Mouse (Mus musculus) CH12.LX (cell line): ENCODE measurements at regions not wholly inside any gene's neighbourhood (a gene's known extent, or its start where the extent isn't known, plus 50 kb on each side); places are given as distances from the start of the nearest gene placed in this dataset.

ENCODE experiments used
- DNase-seq: peaks from one replicate; pipeline ENCODE4 v3.0.0-alpha.2; 2013; ENCODE audit errors: extremely low read depth
- H3K27ac ChIP-seq: 2 replicates; pipeline ENCODE4 v1.5.1; 2012; ENCODE audit warnings: low read depth, mild to moderate bottlenecking, control low read depth, moderate library complexity; ENCODE audit not compliant: insufficient read depth
- H3K27me3 ChIP-seq: replicated peaks from 2 replicates; pipeline ENCODE3; 2012; ENCODE audit warnings: inconsistent platforms
- H3K36me3 ChIP-seq, 2 experiments: replicated peaks in 1 of 2; 2 replicates each; pipeline versions ENCODE3 to v1.6.1; 2012; ENCODE audit warnings: inconsistent platforms in 1 of 2, low read length in 1 of 2, mild to moderate bottlenecking in 1 of 2, mixed read lengths in 1 of 2, moderate library complexity in 1 of 2; ENCODE audit not compliant: control insufficient read depth in 1 of 2, insufficient read depth in 1 of 2
- H3K4me1 ChIP-seq, 2 experiments: 2 replicates each; pipeline ENCODE4 v1.6.1; 2012; ENCODE audit warnings: inconsistent platforms in 1 of 2, moderate library complexity in 1 of 2; ENCODE audit not compliant: insufficient read depth in 2 of 2, control insufficient read depth in 1 of 2
- H3K4me2 ChIP-seq: 2 replicates; pipeline ENCODE4 v1.6.1; 2012; ENCODE audit warnings: low read depth, mild to moderate bottlenecking, control low read depth; ENCODE audit not compliant: poor library complexity, insufficient read depth, severe bottlenecking
- H3K4me3 ChIP-seq, 3 experiments: fragments of 150-350 bp in 1 of 3; sonication (generic) in 1 of 3; replicated peaks in 1 of 3; 2 replicates each; pipeline versions ENCODE3 to v1.5.1; 2011 to 2012; ENCODE audit warnings: low read depth in 2 of 3, low read length in 2 of 3, mild to moderate bottlenecking in 2 of 3, moderate library complexity in 2 of 3, control low read depth in 1 of 3, improper control_type of control experiment in 1 of 3, inconsistent platforms in 1 of 3, mixed read lengths in 1 of 3; ENCODE audit not compliant: poor library complexity in 1 of 3
- H3K79me2 ChIP-seq: replicated peaks from 2 replicates; pipeline ENCODE4 v1.6.1; 2012; ENCODE audit warnings: mild to moderate bottlenecking, moderate library complexity; ENCODE audit not compliant: control insufficient read depth, poor library complexity, insufficient read depth, severe bottlenecking; ENCODE audit errors: extremely low read depth
- H3K9ac ChIP-seq: 2 replicates; pipeline ENCODE4 v1.6.1; 2012; ENCODE audit warnings: low read depth, mild to moderate bottlenecking, control low read depth, moderate library complexity; ENCODE audit not compliant: insufficient read depth
- H3K9me3 ChIP-seq: replicated peaks from 2 replicates; pipeline ENCODE3; 2012; ENCODE audit warnings: low read length, inconsistent platforms, mixed read lengths
- BHLHE40 ChIP-seq: IDR thresholded peaks from 2 replicates; pipeline ENCODE4 v1.6.1; 2011; ENCODE audit warnings: mild to moderate bottlenecking, low read depth, low read length, improper control_type of control experiment
- CHD2 ChIP-seq: IDR thresholded peaks from 2 replicates; pipeline ENCODE4 v1.6.1; 2011; ENCODE audit warnings: low read length, improper control_type of control experiment
- CTCF ChIP-seq, 2 experiments: IDR thresholded peaks in 1 of 2; conservative IDR thresholded peaks in 1 of 2; 2 replicates each; pipeline ENCODE4 v1.5.1; 2011 to 2012; ENCODE audit warnings: low read depth in 2 of 2, low read length in 2 of 2, improper control_type of control experiment in 1 of 2, inconsistent platforms in 1 of 2, mild to moderate bottlenecking in 1 of 2, moderate library complexity in 1 of 2
- E2F4 ChIP-seq: IDR thresholded peaks from 2 replicates; pipeline ENCODE4 v1.6.1; 2011; ENCODE audit warnings: low read depth, low read length, improper control_type of control experiment; ENCODE audit not compliant: insufficient replicate concordance
- ELF1 ChIP-seq: IDR thresholded peaks from 2 replicates; pipeline ENCODE4 v1.6.1; 2014; ENCODE audit warnings: low read depth, mild to moderate bottlenecking, inconsistent platforms, low read length, improper control_type of control experiment
- EP300 ChIP-seq: IDR thresholded peaks from 2 replicates; pipeline ENCODE4 v1.6.1; 2011; ENCODE audit warnings: low read length, improper control_type of control experiment
- ETS1 ChIP-seq: conservative IDR thresholded peaks from 2 replicates; pipeline ENCODE4 v1.6.1; 2012; ENCODE audit warnings: low read depth, mild to moderate bottlenecking, inconsistent platforms, low read length, improper control_type of control experiment, moderate library complexity
- GABPA ChIP-seq: IDR thresholded peaks from 2 replicates; pipeline ENCODE4 v1.6.1; 2012; ENCODE audit warnings: low read depth, low read length, improper control_type of control experiment, inconsistent platforms; ENCODE audit not compliant: insufficient replicate concordance
- HCFC1 ChIP-seq: IDR thresholded peaks from 2 replicates; pipeline ENCODE4 v1.6.1; 2012; ENCODE audit warnings: low read depth, mild to moderate bottlenecking, inconsistent platforms, low read length, improper control_type of control experiment
- IRF4 ChIP-seq: IDR thresholded peaks from 2 replicates; pipeline ENCODE4 v1.6.1; 2014; ENCODE audit warnings: low read depth, mild to moderate bottlenecking, inconsistent platforms, low read length, improper control_type of control experiment
- JUN ChIP-seq: IDR thresholded peaks from 2 replicates; pipeline ENCODE4 v1.6.1; 2011; ENCODE audit warnings: low read depth, mild to moderate bottlenecking, low read length, improper control_type of control experiment, moderate library complexity; ENCODE audit not compliant: insufficient read depth
- JUND ChIP-seq: conservative IDR thresholded peaks from 2 replicates; pipeline ENCODE4 v1.6.1; 2011; ENCODE audit warnings: low read depth, low read length, improper control_type of control experiment
- KAT2A ChIP-seq: IDR thresholded peaks from 2 replicates; pipeline ENCODE4 v1.6.1; 2012; ENCODE audit warnings: low read length, improper control_type of control experiment, inconsistent platforms; ENCODE audit not compliant: insufficient replicate concordance
- MAFK ChIP-seq: IDR thresholded peaks from 2 replicates; pipeline ENCODE4 v1.6.1; 2011; ENCODE audit warnings: low read length, improper control_type of control experiment; ENCODE audit not compliant: insufficient replicate concordance
- MAZ ChIP-seq: IDR thresholded peaks from 2 replicates; pipeline ENCODE4 v1.6.1; 2012; ENCODE audit warnings: low read depth, mild to moderate bottlenecking, inconsistent platforms, low read length, improper control_type of control experiment, moderate library complexity
- MEF2A ChIP-seq: IDR thresholded peaks from 2 replicates; pipeline ENCODE4 v1.6.1; 2014; ENCODE audit warnings: low read depth, mild to moderate bottlenecking, inconsistent platforms, low read length, improper control_type of control experiment, borderline replicate concordance
- MXI1 ChIP-seq: IDR thresholded peaks from 2 replicates; pipeline ENCODE4 v1.6.1; 2011; ENCODE audit warnings: mild to moderate bottlenecking, low read depth, low read length, improper control_type of control experiment
- NELFE ChIP-seq: IDR thresholded peaks from 2 replicates; pipeline ENCODE4 v1.6.1; 2011; ENCODE audit warnings: low read depth, low read length, improper control_type of control experiment
- NRF1 ChIP-seq: IDR thresholded peaks from 2 replicates; pipeline ENCODE4 v1.6.1; 2014; ENCODE audit warnings: low read depth, mild to moderate bottlenecking, inconsistent platforms, low read length, improper control_type of control experiment, moderate library complexity
- PAX5 ChIP-seq: IDR thresholded peaks from 2 replicates; pipeline ENCODE4 v1.6.1; 2012; ENCODE audit warnings: low read length, inconsistent platforms, mixed read lengths
- POLR2A ChIP-seq: IDR thresholded peaks from 2 replicates; pipeline ENCODE4 v1.6.1; 2011; ENCODE audit warnings: low read depth, mild to moderate bottlenecking, improper control_type of control experiment, low read length
- POLR2AphosphoS2 ChIP-seq: IDR thresholded peaks from 2 replicates; pipeline ENCODE4 v1.6.1; 2011; ENCODE audit warnings: low read depth, low read length, improper control_type of control experiment
- RAD21 ChIP-seq: IDR thresholded peaks from 2 replicates; pipeline ENCODE4 v1.6.1; 2011; ENCODE audit warnings: low read depth, mild to moderate bottlenecking, low read length, improper control_type of control experiment, moderate library complexity
- RCOR1 ChIP-seq: conservative IDR thresholded peaks from 2 replicates; pipeline ENCODE4 v1.6.1; 2012; ENCODE audit warnings: low read depth, mild to moderate bottlenecking, inconsistent platforms, low read length, improper control_type of control experiment
- SIN3A ChIP-seq: IDR thresholded peaks from 2 replicates; pipeline ENCODE4 v1.6.1; 2012; ENCODE audit warnings: low read length, improper control_type of control experiment, inconsistent platforms
- SMC3 ChIP-seq: IDR thresholded peaks from 2 replicates; pipeline ENCODE4 v1.6.1; 2011; ENCODE audit warnings: low read depth, low read length, improper control_type of control experiment
- TBP ChIP-seq: conservative IDR thresholded peaks from 2 replicates; pipeline ENCODE4 v1.6.1; 2011; ENCODE audit warnings: low read depth, low read length, improper control_type of control experiment
- TCF12 ChIP-seq: IDR thresholded peaks from 2 replicates; pipeline ENCODE4 v1.6.1; 2014; ENCODE audit warnings: low read depth, mild to moderate bottlenecking, inconsistent platforms, low read length, improper control_type of control experiment
- USF1 ChIP-seq: IDR thresholded peaks from 2 replicates; pipeline ENCODE4 v1.6.1; 2014; ENCODE audit warnings: low read depth, mild to moderate bottlenecking, inconsistent platforms, low read length, improper control_type of control experiment
- USF2 ChIP-seq: conservative IDR thresholded peaks from 2 replicates; pipeline ENCODE4 v1.6.1; 2011; ENCODE audit warnings: low read depth, low read length, improper control_type of control experiment
- ZC3H11A ChIP-seq: IDR thresholded peaks from 2 replicates; pipeline ENCODE4 v1.6.1; 2012; ENCODE audit warnings: low read depth, mild to moderate bottlenecking, inconsistent platforms, low read length, improper control_type of control experiment
- ZKSCAN1 ChIP-seq: IDR thresholded peaks from 2 replicates; pipeline ENCODE4 v1.6.1; 2012; ENCODE audit warnings: low read depth, inconsistent platforms, low read length, improper control_type of control experiment, borderline replicate concordance
- ZMIZ1 ChIP-seq: IDR thresholded peaks from 2 replicates; pipeline ENCODE4 v1.6.1; 2012; ENCODE audit warnings: low read depth, mild to moderate bottlenecking, inconsistent platforms, low read length, improper control_type of control experiment
- ZNF384 ChIP-seq: IDR thresholded peaks from 2 replicates; pipeline ENCODE4 v1.6.1; 2012; ENCODE audit warnings: low read depth, low read length, improper control_type of control experiment, inconsistent platforms
- dilution Hi-C: fragments of 300-500 bp; cut with MboI; formaldehyde crosslinking; loops from 2 replicates; pipeline ENCODE4 v1.14.3; 2020; ENCODE audit warnings: low sequenced_read_pairs; ENCODE audit not compliant: extremely low pct_unique_long_range_greater_than_20kb, extremely low pct_ligation_motif_present
- in situ Hi-C: fragments of 300-500 bp; cut with MboI; formaldehyde crosslinking; loops from 3 replicates; pipeline ENCODE4 v1.14.3; 2019; ENCODE audit warnings: low sequenced_read_pairs, low pct_ligation_motif_present, low pct_unique_long_range_greater_than_20kb, mixed read lengths

DNA sequence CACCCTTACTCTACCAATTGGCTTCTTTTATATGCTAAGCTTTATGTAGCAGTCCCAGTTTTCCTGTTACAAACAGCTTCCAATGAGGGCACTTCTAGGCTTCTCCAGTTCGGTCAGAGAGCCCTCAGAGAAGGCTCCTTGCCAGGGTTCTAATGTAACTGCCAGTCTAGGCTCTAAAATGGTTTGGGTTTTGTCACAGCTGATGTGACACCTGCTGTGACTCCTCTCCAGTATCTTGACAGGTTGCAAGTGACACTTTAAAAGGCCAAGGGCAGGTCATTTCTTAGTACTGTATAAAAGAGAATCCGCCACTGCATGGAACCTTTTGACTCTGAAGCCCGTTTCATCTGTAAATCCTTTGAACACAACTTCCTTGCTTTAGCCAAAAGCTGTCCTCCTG is 54.0 kb upstream of the Nedd9 start:
- no peak overlapping the region for H3K4me2 ChIP-seq
- no peak for DNase-seq
- peaks cover 2 to 41% of the 10 kb centered on the region in 2 experiments; a peak in 3 of 4 replicates for H3K4me1 ChIP-seq
- no peaks in the 10 kb centered on the region for H3K36me3 ChIP-seq
- H3K27ac ChIP-seq = no peak overlapping the region
- no peaks in the 10 kb centered on the region for H3K9me3 ChIP-seq
- H3K4me3 ChIP-seq = no peak overlapping the region
- no peaks in the 10 kb centered on the region for H3K27me3 ChIP-seq
- TF ChIP-seq RAD21 = no peak
- TF ChIP-seq TBP = no peak
- TF ChIP-seq JUN = no peak
- no peak for TF ChIP-seq ZNF384
- TF ChIP-seq KAT2A = no peak
- TF ChIP-seq TCF12 = no peak
- TF ChIP-seq MXI1 = no peak
- no peak for TF ChIP-seq USF2
- no peak for TF ChIP-seq JUND
- TF ChIP-seq ELF1 = no peak
- TF ChIP-seq E2F4 = no peak
- TF ChIP-seq USF1 = no peak
- TF ChIP-seq ZKSCAN1 = no peak
- no peak for TF ChIP-seq MAZ
- TF ChIP-seq ZMIZ1 = no peak
- no peak for TF ChIP-seq PAX5
- TF ChIP-seq NRF1 = no peak
- TF ChIP-seq MEF2A = no peak
- TF ChIP-seq CTCF (conservative IDR thresholded peaks at IDR 0.05 in 1 of 2, IDR thresholded peaks at IDR 0.05 in 1 of 2; ENCODE audit: low read depth in 2 of 2, low read length in 2 of 2) = no peak
- H3K9ac ChIP-seq = no peak overlapping the region
- in situ Hi-C loops (no loop called here), dilution Hi-C loops (no loop called here)
- no peaks in the 10 kb centered on the region for H3K79me2 ChIP-seq

DNA sequence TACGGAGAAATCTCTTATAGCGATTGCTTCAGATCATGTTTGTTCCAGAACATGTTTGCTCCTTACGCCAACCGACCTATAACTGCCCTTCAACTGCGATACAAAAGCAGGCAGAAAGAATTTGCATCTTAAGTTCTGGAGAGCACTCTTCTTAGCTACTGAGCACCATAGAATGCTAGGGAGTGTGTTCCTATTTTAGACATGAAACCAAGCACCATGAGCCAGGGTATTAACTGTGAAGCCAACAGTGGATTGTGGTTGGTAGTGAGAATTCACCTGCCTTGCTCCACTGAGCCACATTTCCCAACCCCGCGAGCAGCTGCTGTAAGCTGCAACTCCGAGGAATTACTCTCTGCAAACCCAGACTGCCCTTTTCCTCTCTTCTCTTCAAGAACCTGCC is 58.9 kb upstream of the Nedd9 start:
- peak overlapping the region in 1 of 3 experiments; percentile 44 for H3K4me3 ChIP-seq
- in situ Hi-C loops = no loop called here
- H3K36me3 ChIP-seq = no peaks in the 10 kb centered on the region
- peak; percentile 78 for DNase-seq
- H3K4me1 ChIP-seq = peaks cover 3 to 47% of the 10 kb centered on the region in 2 experiments; a peak in 3 of 4 replicates
- H3K79me2 ChIP-seq = no peaks in the 10 kb centered on the region
- no peak overlapping the region for H3K9ac ChIP-seq
- no peaks in the 10 kb centered on the region for H3K27me3 ChIP-seq
- H3K27ac ChIP-seq = 0 out of 2 replicates have a peak overlapping the region, but pooled peaks have one; percentile 1
- peak overlapping the region; percentile 3; the same call in 1 of the 2 replicates for H3K4me2 ChIP-seq
- no peaks in the 10 kb centered on the region for H3K9me3 ChIP-seq
- dilution Hi-C loops = no loop called here
- TF ChIP-seq USF1 (no peak), EP300 (peak; percentile 83), USF2 (no peak), POLR2A (no peak), SIN3A (peak; percentile 40; the same call in 1 of the 2 replicates), MAZ (no peak), IRF4 (peak; percentile 78), JUND (no peak), BHLHE40 (peak; percentile 79), CTCF (conservative IDR thresholded peaks at IDR 0.05 in 1 of 2, IDR thresholded peaks at IDR 0.05 in 1 of 2; ENCODE audit: low read depth in 2 of 2, low read length in 2 of 2) (no peak), MAFK (peak; percentile 76; the same call in 1 of the 2 replicates), POLR2AphosphoS2 (no peak), ZMIZ1 (no peak), CHD2 (peak; percentile 64), HCFC1 (no peak), RCOR1 (0 out of 2 replicates have a peak, but pooled peaks have one; percentile 33), MXI1 (no peak), GABPA (no peak), NELFE (no peak), RAD21 (no peak), TBP (peak; percentile 25; the same call in 1 of the 2 replicates), ZC3H11A (no peak), SMC3 (0 out of 2 replicates have a peak, but pooled peaks have one; percentile 5), ETS1 (peak; percentile 78)
